Mouse (Mus musculus) E14TG2a.4 (cell line): ENCODE data around the gene Aqr.

Experiments
- CTCF ChIP-seq: conservative IDR thresholded peaks from 2 replicates; pipeline ENCODE4 v1.5.1; 2014; ENCODE audit warnings: low read length
- POU5F1 ChIP-seq: IDR thresholded peaks from 2 replicates; pipeline ENCODE4 v1.6.1; 2014; ENCODE audit warnings: low read length, borderline replicate concordance

DNA sequence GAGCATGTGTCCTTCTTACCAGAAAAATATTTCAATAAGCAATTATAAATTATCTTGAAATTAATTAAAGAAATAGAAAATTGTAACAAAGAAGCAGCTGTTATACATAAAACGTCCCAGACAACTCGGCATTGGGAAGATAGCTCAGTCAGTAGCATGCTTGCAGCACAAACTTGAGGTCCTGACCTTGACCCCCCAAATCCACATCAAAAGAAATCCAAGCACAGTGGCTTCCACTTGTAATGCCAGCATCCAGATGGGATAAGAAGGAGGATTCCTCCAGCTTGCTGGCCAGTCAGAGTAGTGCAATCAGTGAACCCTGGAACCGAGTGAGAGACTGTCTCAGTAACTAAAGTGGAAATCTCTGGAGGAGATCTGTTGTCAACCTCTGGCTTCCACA is 120.6 kb downstream of the Aqr start:
- TF ChIP-seq CTCF (no peak), POU5F1 (no peak)
